Mouse (Mus musculus) heart, embryonic 10.5 days (tissue): ENCODE results near the gene Cacna1f. TPM values are rescaled to one million over a fixed set of nuclear protein-coding genes. Genes with fewer than 3 reads are reported as not detected.

ENCODE experiments used
- DNase-seq: peaks from one replicate; pipeline ENCODE4 v3.0.0-alpha.2; 2017; ENCODE audit warnings: low spot score
- H3K27ac ChIP-seq: fragments of 300-500 bp; sonication (generic); 2 replicates; pipeline ENCODE4 v1.5.1; 2016; ENCODE audit warnings: mild to moderate bottlenecking
- H3K27me3 ChIP-seq: fragments of 300-500 bp; sonication (generic); 2 replicates; pipeline ENCODE4 v1.6.1; 2016; ENCODE audit warnings: mild to moderate bottlenecking; ENCODE audit not compliant: poor library complexity, insufficient read depth, severe bottlenecking
- H3K36me3 ChIP-seq: fragments of 300-500 bp; sonication (generic); 2 replicates; pipeline ENCODE4 v1.6.1; 2016; ENCODE audit warnings: mild to moderate bottlenecking, moderate library complexity
- H3K4me1 ChIP-seq: fragments of 300-500 bp; sonication (generic); 2 replicates; pipeline ENCODE4 v1.6.1; 2016; ENCODE audit warnings: mild to moderate bottlenecking
- H3K4me3 ChIP-seq: fragments of 300-500 bp; sonication (generic); 2 replicates; pipeline ENCODE4 v1.5.1; 2016; ENCODE audit warnings: mild to moderate bottlenecking, moderate library complexity
- H3K9me3 ChIP-seq: fragments of 300-500 bp; sonication (generic); 2 replicates; pipeline ENCODE4 v1.6.1; 2016; ENCODE audit warnings: mild to moderate bottlenecking, moderate library complexity
- WGBS: fragments of 180-500 bp; shearing (Covaris S2); methylation state at CpG from one replicate; pipeline ENCODE4 v1.1.7; 2016; 5-methylcytosine and 5-hydroxymethylcytosine counted together
- polyA plus RNA-seq: library from polyadenylated mRNA; unstranded; fragments of >200 nt; fragmentation: Nextera tagmentation; extraction: Ambion mirVana; gene quantifications from 2 replicates; pipeline ENCODE4 v1.2.1, GENCODE M21; 2016

Cacna1f gene
- 0.03 TPM in 1 of 2 replicates, not detected in the other for polyA plus RNA-seq

DNA sequence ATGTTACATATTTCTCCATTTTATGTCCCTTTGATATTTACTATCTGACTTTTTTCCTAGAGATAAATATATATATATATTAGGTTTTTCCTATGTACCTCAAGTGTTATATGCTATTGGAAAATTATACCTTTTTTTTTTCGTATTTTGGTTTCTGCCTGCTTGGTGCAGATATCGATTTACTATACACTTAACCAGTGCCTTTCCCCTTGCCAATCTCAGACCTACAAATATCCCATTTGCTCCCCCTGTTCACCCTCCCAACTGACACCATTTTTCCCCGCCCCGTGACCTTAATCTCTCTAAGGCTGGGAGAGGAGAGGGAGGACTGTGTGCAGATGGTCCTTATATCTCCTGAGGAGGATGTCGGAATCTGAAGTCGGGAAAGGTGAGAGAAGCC, at the start of gene Cacna1f:
Cacna1f (plus strand) TSS at position 301 of the 400 bp plus-strand sequence.
- 72% methylated on average over 6 of the region's 6 CpGs for WGBS
- H3K27me3 ChIP-seq: peaks cover 14% of the 10 kb centered on the region
- no peaks in the 10 kb centered on the region for H3K4me1 ChIP-seq
- no peaks in the 10 kb centered on the region for H3K9me3 ChIP-seq
- H3K4me3 ChIP-seq: no peak within 1 kb of the TSS
- no peaks in the 10 kb centered on the region for H3K36me3 ChIP-seq
- DNase-seq: no peak
- H3K27ac ChIP-seq: no peak within 1 kb of the TSS

DNA sequence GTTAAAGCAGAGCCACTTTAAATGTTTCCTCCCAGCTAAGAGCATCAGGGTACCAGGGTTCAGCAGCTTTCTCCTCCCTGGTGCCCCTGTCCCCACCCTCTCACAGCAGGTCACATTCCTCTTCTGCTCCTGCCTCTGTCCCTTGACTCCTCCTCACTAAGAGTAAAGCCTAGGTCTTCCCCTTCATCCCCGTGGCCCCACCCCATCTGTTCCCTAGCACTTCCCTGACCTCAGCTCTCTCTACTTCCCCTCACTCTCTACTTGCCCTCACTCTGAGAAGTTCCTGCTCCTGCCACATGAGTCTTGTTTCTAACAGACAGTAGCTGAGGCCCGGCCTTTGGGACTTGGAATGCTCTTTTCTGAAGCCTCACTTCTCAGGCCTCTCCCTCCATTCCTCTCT, 43.8 kb upstream of the Cacna1f start:
- WGBS: 29% methylated on average over 2 of the region's 2 CpGs
- H3K9me3 ChIP-seq: no peaks in the 10 kb centered on the region
- DNase-seq: no peak
- H3K4me3 ChIP-seq: no peak overlapping the region
- H3K27ac ChIP-seq: no peak overlapping the region
- no peaks in the 10 kb centered on the region; the same call in 1 of the 2 replicates for H3K27me3 ChIP-seq
- H3K4me1 ChIP-seq: no peaks in the 10 kb centered on the region
- H3K36me3 ChIP-seq: 0 out of 2 replicates have a peak, but pooled peaks cover 5% of the 10 kb centered on the region

DNA sequence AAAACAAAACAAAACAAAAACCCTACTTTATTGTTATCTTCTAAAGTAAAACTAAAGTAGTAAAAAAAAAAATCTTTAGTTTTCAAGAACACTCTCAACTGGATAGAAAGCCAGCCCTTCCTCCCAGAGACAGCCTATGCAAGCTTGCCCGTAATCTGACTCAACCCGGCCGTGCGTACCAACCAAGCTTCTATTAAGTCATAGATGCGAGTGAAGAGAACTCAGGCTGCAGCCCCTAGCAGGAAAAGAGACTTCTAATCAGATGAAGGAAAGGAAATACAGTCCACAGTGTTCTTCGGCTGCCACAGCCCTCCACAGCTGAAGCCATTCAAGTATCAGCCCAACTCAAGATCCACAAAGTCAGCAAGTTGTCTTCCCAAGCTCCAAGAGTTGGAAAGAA, 40.5 kb upstream of the Cacna1f start:
- 67% methylated on average over 6 of the region's 6 CpGs for WGBS
- Histone ChIP-seq H3K27ac (no peak overlapping the region), H3K9me3 (no peaks in the 10 kb centered on the region), H3K27me3 (no peaks in the 10 kb centered on the region), H3K4me1 (no peaks in the 10 kb centered on the region; the same call in 1 of the 2 replicates), H3K36me3 (no peaks in the 10 kb centered on the region), H3K4me3 (no peak overlapping the region)
- no peak for DNase-seq

DNA sequence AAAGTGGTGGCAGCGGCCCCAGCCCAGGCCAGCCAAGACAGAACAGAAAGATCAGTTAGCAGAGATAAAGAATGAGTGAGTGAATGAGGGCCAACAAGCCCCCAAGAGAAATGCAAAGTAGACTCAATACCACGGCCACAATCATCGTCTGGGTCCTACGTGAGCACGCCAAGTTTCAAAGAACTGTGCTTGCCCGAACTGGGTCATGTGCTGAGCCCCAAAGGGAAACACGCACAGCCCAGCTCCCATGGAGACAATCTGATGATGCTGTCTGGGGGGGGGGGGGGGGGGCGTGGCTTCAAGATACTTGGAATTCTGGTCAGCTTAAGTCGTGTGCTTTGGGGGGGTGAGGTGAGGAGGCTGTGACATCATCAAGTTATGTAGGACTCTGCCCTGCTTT, 39.4 kb upstream of the Cacna1f start:
- H3K27me3 ChIP-seq: no peaks in the 10 kb centered on the region
- no peak for DNase-seq
- H3K4me1 ChIP-seq: peaks cover 6% of the 10 kb centered on the region; the same call in 1 of the 2 replicates
- H3K4me3 ChIP-seq: no peak overlapping the region
- H3K9me3 ChIP-seq: no peaks in the 10 kb centered on the region
- WGBS: 56% methylated on average over 9 of the region's 9 CpGs
- H3K36me3 ChIP-seq: no peaks in the 10 kb centered on the region
- no peak overlapping the region for H3K27ac ChIP-seq

DNA sequence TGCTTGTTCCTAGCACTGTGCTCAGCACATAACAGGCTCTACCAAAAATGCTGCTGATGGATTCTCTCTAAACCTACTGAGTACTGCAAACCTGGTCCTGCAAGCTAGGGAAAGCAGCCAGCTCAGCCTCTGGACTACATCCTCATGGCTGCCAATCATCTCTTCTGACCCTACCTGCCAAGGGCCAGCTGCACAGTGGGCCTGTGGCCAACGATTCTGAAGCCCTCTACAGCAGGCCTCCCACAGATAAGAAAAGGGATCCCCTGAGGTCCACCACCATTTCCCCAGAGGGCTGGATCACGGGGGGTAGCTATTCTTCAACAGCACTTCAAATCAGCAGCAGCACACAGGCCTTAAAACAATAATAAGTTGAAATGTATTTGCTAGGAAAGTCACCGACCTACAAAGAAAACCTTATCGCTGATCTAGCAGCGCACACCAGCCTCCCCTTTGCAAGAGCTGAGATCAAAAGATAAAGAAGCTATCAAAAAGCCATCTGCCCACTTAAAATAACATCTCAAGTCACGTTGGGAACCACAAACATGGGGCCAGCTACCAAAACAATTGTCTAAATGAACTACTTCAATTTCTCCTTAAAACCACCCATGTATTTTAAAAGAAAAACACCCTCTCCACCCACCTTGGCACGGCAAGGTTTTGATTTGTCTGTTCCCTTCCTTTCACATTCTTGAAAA, 36.3 kb upstream of the Cacna1f start:
- H3K4me1 ChIP-seq: peaks cover 18% of the 10 kb centered on the region
- no peaks in the 10 kb centered on the region for H3K36me3 ChIP-seq
- no peak overlapping the region for H3K27ac ChIP-seq
- DNase-seq: no peak
- 56% methylated on average over 7 of the region's 7 CpGs for WGBS
- no peaks in the 10 kb centered on the region for H3K27me3 ChIP-seq
- no peaks in the 10 kb centered on the region for H3K9me3 ChIP-seq
- no peak overlapping the region for H3K4me3 ChIP-seq

DNA sequence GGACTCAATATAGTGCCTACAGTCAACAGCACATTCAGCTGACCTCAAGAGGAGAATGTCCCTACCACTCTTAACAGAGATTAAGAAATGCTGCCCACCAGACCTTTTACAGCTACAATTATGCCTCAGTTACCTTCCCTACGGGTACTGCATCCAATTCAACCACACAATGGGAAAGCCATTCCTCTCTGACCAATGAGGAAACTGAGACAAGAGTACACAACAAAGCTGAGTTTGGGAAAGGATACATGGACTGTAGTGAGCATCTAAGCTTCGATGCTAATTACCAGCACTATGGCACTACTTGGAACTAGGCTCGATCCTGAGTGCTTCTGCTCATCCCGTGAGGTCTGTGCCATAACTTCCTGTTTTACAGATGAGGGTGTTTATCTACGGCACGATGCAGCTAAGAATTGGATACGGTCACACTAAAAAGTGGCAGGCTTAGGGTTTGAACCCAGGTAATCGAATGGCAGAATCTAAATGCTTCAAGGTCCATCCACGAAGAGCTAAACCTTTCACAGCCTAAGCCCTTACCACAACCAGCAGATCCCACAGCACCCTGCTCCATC, 35.2 kb upstream of the Cacna1f start:
- no peaks in the 10 kb centered on the region for H3K9me3 ChIP-seq
- peaks cover 18% of the 10 kb centered on the region for H3K4me1 ChIP-seq
- 84% methylated on average over 9 of the region's 9 CpGs for WGBS
- H3K36me3 ChIP-seq: no peaks in the 10 kb centered on the region
- H3K27ac ChIP-seq: no peak overlapping the region
- DNase-seq: no peak
- H3K4me3 ChIP-seq: no peak overlapping the region
- no peaks in the 10 kb centered on the region for H3K27me3 ChIP-seq

DNA sequence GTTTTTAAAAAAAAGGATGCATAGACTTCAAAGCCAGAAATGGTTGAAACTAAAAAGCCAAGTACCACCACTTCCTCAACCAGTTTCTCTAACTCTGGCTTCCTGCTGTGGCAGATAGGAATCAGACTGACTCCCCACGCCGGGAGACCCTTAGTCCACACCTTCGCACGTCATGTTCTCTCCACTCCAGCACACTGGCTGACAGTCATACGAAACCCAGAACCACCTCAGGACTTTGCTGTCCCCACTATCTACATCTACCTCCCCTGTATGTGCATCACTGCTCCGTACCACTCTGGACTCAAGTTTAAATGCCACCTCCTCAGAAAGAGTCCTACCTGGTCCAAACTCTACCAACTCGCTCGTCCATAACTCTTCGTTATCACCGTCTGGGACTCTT, 34.4 kb upstream of the Cacna1f start:
- WGBS: 46% methylated on average over 10 of the region's 10 CpGs
- peaks cover 18% of the 10 kb centered on the region for H3K4me1 ChIP-seq
- no peaks in the 10 kb centered on the region for H3K36me3 ChIP-seq
- DNase-seq: no peak
- no peaks in the 10 kb centered on the region for H3K27me3 ChIP-seq
- H3K27ac ChIP-seq: no peak overlapping the region
- peak overlapping the region; percentile 67 for H3K4me3 ChIP-seq
- H3K9me3 ChIP-seq: no peaks in the 10 kb centered on the region

DNA sequence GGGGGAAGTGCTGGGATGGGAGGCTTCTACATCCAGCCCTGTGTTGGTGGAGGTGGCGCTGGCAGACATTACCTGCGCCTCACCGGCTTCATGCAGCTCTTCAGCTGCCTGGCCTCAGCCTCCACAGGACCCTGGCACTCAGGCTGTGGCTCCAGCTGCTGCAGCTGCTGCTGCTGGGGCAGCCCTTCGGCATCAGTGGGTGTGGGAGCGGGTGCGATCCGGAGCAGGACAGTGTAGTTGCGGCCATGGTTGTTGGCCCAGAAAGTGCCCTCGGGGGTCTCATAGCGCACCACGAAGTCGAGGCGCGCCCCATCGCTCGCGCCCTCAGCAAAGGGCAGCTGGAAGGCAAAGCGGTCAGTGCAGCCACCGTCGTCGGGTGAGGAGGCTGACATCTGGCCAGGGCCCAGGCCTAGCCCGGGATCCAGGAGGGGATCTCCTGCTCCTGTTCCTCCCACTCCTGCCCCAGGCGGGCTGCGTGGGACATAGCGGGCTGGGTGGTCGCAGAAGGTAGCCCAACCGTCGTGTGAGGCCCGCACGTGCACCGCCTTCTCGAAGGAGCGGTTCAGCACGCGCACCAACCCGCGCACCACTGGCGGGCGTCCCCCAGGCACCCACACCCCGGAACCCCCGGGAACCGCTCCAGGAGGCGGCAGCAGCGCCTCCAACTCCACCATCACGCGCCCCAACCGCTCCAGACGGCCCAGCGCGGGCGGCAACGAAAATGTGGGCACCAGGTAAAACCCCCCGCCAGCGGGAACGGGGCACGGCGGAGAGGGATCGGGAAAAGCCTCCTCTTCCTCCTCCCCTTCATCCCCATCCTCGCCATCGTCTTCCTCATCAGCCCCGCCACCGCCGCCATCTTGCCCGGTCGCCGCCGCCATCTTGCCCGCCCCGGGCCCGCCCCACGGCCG, 33.5 kb upstream of the Cacna1f start, which contains the start of gene Foxp3:
Foxp3 (plus strand) TSS at position 469 of the 911 bp plus-strand sequence.
- DNase-seq: peak; percentile 77
- peak within 1 kb of the TSS; percentile 94 for H3K27ac ChIP-seq
- 31% methylated on average over 64 of the region's 72 CpGs for WGBS
- no peaks in the 10 kb centered on the region for H3K27me3 ChIP-seq
- peaks cover 18% of the 10 kb centered on the region for H3K4me1 ChIP-seq
- H3K36me3 ChIP-seq: no peaks in the 10 kb centered on the region
- H3K4me3 ChIP-seq: peak within 1 kb of the TSS; percentile 67
- no peaks in the 10 kb centered on the region for H3K9me3 ChIP-seq

DNA sequence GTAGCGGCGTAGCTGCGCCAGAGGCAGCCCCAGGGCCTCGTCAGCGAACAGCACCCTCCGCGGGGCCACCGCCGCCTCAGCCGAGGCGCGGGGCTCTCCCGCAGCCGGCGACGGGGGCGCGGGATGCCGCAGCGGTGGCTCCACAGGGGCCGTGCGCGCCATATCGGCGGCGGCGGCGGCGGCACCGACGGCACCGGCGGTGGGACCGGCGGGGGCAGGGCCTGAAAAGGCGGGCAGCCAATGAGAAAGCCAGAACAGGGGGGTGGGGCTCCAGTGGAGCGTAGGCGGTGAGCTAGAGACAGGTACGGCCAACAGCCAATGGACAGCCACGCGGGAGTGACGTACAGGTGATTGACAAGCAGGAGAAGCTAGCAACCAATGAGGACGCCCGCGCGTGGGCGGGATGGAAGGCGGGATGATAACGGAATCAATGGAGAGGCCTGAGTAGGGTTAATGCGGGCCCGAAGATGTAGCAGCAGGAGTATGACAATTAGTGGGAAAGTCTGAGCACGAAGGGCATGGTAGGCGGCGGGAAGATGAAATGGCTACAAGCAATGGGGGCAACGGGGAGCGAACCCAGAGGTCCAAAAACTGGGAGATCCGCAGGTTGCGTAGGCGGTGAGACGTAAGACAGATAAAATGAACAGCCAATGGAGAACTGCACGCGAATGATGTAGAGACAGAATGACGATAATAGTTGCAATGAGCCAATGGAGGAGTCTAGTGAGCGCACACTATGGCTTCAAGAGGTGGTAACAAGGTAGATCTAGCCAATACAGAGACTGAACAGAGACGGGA, 32.6 kb upstream of the Cacna1f start, which contains the start of gene Ppp1r3f:
Ppp1r3f (minus strand) TSS at position 197 of the 798 bp plus-strand sequence.
- peak; percentile 98 for DNase-seq
- Histone ChIP-seq H3K27ac (peak within 1 kb of the TSS; percentile 94), H3K4me1 (peaks cover 18% of the 10 kb centered on the region), H3K27me3 (no peaks in the 10 kb centered on the region), H3K36me3 (no peaks in the 10 kb centered on the region), H3K4me3 (peak within 1 kb of the TSS; percentile 67), H3K9me3 (no peaks in the 10 kb centered on the region)
- 23% methylated on average over 65 of the region's 65 CpGs for WGBS

DNA sequence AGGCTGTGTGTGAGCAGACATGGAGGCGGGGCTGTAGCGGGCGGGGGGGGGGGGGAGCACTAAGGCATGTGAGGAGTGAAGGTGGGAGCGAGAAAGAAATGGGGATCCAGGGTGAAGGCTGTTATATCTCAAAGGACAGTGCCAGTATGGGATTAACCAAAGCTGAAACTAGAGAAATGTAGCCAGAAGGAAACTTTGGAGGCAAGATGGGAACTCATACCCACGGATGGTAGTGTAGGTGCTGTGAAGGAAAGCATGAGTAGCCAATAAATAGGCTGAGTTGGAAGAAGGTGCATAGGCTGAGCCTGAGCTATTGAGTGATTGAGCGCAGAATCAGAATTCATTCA, 32.0 kb upstream of the Cacna1f start:
- WGBS: 27% methylated on average over 5 of the region's 6 CpGs
- H3K4me3 ChIP-seq: peak overlapping the region; percentile 67
- peak overlapping the region; percentile 94; the same call in 1 of the 2 replicates for H3K27ac ChIP-seq
- DNase-seq: no peak
- no peaks in the 10 kb centered on the region for H3K27me3 ChIP-seq
- H3K4me1 ChIP-seq: peaks cover 18% of the 10 kb centered on the region
- no peaks in the 10 kb centered on the region for H3K9me3 ChIP-seq
- H3K36me3 ChIP-seq: no peaks in the 10 kb centered on the region

DNA sequence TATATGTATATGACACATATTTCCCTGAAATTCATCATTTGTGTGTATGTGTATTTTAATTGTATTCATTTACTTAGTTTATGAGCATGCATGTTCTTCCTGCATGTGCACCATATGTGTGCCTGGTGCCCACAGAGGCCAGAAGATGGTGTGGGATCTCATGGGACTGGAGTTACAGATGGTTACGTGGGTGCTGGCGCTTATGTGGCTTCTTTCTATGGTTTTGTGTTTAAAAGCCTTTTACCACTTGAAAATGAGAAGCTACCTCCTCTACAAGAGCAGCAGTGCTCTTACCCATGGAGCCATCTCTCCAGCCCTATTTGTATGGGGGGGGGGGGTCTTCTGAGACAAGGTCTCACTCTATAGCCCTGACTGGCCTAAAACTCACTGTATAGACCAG, 25.7 kb upstream of the Cacna1f start:
- H3K4me3 ChIP-seq: no peak overlapping the region
- WGBS: 90% methylated on average over 2 of the region's 2 CpGs
- H3K9me3 ChIP-seq: no peaks in the 10 kb centered on the region
- no peak for DNase-seq
- H3K36me3 ChIP-seq: no peaks in the 10 kb centered on the region
- H3K4me1 ChIP-seq: no peaks in the 10 kb centered on the region
- no peak overlapping the region for H3K27ac ChIP-seq
- H3K27me3 ChIP-seq: no peaks in the 10 kb centered on the region

DNA sequence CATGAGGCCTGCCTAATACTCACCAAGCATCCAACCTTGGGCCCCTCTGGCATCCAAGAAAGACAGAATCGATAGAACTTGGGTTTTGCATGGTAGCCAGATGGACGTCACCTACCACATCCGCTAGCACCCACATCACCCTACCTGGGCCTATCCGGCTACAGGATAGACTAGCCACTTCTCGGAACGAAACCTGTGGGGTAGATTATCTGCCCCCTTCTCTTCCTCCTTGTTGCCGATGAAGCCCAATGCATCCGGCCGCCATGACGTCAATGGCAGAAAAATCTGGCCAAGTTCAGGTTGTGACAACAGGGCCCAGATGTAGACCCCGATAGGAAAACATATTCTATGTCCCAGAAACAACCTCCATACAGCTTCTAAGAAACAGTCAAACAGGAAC, 23.0 kb upstream of the Cacna1f start:
- no peak overlapping the region for H3K4me3 ChIP-seq
- 85% methylated on average over 11 of the region's 11 CpGs for WGBS
- H3K27me3 ChIP-seq: no peaks in the 10 kb centered on the region
- H3K4me1 ChIP-seq: no peaks in the 10 kb centered on the region
- DNase-seq: no peak
- no peak overlapping the region for H3K27ac ChIP-seq
- H3K36me3 ChIP-seq: no peaks in the 10 kb centered on the region
- H3K9me3 ChIP-seq: no peaks in the 10 kb centered on the region
